Mouse (Mus musculus): Measurements from ENCODE around the gene Gdpd1.
"Not testable (repeated sequence)": the region's sequence is repeated elsewhere in the genome, so short reads cannot be mapped to it uniquely, and the experiment has no call there.

Gdpd1 gene

DNA sequence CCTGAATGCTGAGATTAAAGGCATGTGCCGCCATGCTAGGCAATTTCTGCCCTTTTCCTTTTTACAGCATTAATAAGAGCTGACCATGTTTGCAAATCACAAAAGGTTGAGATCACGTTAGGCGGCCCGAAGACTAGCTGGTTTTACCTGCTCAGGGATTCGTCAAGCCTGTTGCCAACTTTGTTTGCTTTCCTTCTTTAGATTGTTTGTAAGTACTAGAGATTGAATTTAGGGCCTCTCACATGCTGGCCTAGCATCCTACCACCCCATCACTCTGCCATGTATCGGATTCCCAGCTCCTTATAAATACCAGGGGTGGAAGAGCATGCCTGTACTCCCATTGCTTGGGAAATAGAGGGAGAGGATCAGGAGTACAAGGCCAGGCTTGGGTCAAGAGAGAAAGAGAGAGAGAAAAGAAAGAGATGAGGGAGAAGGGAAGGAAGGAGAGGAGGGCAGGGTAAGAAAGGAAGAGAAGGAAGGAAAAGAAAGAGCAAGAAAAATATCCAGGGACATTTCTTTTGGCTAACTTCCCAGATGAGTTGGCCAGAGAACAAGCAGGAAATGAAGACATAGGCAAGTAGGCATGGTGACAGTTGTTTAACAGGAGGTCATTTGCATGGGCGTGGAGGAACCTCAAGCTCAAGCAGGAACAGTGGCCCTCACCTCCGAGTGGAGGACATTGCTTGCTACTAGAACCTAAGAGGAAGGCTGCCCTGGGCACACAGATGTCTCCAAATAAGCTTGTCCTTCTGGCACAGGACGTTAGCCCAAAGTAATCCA is 47.6 kb downstream of the Gdpd1 start:
- no peak for DNase-seq (ENCODE audit: extremely low read depth, low read depth)

DNA sequence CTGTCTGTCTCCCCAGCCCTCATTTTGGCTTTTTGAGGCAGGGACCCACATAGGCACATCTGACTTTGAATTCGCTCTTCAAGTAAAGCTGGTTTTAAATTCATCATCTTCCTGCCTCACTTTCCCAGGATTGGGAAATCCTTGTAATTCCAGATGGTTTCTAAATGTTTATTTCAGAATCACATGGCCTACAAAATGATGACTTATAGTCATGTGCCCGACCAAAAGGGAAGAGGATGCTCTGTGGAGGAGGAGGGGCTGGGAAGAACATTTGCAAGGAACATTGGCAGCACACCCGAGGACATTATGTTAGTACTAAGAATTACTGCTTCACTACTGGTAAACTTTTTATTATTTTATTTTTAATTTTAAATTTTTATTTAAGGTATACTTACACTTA is 48.5 kb downstream of the Gdpd1 start:
- DNase-seq (ENCODE audit: extremely low read depth, low read depth), result no peak

DNA sequence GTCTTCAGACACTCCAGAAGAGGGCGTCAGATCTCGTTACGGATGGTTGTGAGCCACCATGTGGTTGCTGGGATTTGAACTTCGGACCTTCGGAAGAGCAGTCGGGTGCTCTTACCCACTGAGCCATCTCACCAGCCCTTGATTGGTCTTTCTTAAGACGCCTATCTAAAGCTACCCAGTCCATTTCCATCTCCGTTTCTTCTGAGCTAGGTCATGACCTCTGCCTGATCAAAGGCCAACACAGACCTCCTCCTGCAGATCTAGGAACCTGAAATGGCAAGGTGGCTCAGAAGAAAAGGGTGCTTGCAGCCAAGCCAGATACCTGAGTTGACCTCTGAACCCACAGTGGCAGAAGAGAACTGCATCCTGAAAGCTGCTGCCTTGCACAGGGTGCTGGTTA is 50.6 kb downstream of the Gdpd1 start:
- DNase-seq (ENCODE audit: extremely low read depth, low read depth), result not testable (repeated sequence)

DNA sequence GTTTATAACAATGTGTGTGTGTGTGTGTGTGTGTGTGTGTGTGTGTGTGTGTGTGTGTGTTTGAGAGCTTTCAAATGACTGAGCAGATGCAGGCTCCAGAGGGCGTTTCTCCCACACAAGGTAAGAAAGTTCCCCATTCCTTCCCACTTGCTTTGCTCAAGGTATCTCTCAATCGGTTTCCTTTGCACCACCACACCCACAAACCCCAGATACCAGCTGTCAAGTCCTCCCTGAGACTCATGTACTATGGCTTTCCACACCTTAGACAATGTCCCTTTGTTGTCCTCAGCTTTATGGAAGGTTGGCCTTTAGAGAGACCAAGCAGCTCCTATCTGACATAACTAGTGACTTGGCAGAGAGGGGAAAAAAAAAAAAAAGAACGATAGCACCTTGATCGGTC is 51.1 kb downstream of the Gdpd1 start:
- no peak for DNase-seq (ENCODE audit: extremely low read depth, low read depth)

DNA sequence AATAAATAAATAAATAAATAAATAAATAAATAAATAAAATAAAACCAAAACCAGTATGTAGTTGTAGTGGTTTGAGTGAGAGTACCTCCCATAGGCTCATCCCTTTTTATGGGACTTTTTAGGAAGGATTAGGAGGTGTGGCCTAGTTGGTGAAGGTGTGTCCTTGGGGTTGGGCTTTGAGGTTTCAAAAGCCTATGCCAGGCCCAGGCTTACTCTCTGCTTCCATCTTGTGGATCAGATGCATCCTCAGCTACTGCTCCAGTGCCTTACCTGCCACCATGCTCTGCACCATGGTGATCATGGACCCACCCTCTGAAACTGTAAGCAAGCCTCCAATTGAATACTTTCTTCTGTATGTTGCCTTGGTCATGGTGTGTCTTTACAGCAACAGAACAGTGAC is 52.3 kb downstream of the Gdpd1 start:
- no peak for DNase-seq (ENCODE audit: extremely low read depth, low read depth)

DNA sequence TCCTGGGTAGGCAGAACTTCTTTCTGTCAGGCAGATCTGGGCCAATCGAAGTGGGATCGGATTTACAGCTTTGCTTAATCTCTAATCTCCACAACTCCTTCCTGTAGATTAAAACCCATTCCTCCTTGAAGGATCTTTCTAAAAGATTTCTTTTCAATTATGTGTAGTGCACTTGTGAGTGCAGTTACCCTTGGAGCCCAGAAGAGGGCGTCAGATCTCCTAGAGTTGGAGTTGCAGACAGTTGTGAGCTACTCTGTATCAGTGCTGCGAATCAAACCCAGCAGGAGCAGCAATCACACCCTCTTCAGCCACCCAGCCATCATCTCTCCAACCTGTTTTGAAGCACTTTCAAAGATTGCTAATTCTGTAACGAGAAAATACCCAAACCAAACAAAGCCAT is 53.4 kb downstream of the Gdpd1 start:
- no peak for DNase-seq (ENCODE audit: extremely low read depth, low read depth)

DNA sequence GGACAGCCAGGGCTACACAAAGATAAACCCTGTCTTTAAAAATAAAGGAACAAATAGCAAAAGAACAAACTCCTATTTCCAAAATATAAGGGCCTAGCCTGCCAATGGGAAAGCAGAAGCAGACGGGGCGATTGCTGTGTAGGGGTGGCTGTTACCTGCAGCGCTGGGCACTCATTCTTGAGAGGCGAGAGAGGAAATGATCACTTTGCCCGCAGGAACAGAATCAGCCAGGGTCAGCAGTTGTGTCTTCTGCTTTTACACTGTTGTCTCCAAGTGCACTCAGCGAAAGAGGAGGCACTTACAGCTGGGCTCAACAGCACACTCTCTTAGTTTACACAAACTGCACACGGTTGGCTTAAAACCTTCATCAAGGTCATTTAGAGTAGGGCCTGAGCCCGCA is 54.4 kb downstream of the Gdpd1 start:
- no peak for DNase-seq (ENCODE audit: extremely low read depth, low read depth)

DNA sequence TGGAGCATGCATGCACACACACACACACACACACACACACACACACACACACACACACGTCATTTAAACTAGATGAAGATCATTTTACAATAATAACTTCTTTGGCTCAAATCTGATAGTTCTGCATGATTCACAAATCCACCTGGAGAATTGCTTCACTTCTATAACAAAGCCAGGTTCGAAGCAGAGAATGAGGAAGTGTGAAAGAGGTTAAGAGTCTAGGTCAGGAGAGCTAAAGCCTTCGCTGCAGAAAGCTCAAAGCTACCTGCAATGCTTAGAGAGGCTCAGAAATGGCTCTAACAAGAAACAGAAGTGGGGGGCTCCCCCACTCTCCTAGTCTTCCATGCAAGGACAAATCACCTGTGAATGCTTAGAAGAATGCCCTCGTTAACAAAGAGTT is 55.8 kb downstream of the Gdpd1 start:
- DNase-seq (ENCODE audit: extremely low read depth, low read depth), result no peak

DNA sequence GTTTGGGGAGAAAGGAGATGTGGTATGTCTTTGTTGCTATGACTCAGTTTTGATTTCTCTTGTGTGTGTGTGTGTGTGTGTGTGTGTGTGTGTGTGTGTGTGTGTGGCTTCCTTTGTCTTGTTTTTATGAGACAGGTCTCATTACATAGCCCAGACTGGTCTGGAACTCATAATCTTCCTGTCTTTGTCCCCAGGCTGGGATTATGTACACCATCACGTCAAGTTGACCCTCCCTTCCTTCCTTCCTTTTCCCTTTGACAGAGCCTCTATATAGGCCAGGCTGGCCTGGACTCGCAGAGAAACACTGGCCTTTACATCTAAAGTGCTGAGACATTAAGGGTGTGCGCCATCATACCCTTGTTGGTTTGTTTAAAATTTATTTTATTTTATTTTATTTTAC is 58.2 kb downstream of the Gdpd1 start:
- no peak for DNase-seq (ENCODE audit: extremely low read depth, low read depth)

DNA sequence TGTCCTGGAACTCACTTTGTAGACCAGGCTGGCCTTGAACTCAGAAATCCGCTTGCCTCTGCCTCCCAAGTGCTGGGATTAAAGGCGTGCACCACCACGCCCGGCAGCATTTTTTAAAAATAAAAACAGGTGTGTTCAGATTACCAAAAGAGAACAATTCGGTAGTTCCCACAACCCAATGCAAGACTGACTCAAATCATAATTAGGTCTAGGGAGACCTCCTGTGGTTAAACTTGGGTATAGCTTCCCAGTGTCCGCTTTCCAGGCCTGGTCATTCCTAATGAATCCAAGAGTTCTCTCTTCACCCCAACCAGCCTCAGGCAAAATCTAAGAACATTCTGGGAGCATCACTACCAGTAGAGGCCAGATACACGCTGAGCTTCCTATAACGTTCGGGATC is 63.4 kb downstream of the Gdpd1 start:
- peak; percentile 43 for DNase-seq (ENCODE audit: extremely low read depth, low read depth)

DNA sequence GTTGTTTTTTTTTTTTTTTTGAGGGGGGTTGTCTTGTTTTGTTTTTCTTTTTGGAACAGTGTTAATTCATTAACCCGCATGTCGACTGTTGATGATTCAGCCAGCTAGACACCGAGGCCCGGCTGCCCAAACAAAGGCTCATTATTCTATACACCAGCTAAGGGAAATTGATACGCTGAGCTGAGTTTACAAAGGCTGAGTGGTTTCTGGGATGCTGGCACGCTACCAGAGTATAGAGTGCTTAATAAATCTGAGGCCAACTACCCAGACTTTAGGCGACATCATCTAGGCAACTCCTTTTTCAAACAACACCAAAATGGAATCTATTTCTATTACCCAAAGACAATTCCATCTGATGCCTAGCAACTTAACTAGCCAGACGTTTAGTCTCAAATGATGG is 66.5 kb downstream of the Gdpd1 start:
- no peak for DNase-seq (ENCODE audit: extremely low read depth, low read depth)

DNA sequence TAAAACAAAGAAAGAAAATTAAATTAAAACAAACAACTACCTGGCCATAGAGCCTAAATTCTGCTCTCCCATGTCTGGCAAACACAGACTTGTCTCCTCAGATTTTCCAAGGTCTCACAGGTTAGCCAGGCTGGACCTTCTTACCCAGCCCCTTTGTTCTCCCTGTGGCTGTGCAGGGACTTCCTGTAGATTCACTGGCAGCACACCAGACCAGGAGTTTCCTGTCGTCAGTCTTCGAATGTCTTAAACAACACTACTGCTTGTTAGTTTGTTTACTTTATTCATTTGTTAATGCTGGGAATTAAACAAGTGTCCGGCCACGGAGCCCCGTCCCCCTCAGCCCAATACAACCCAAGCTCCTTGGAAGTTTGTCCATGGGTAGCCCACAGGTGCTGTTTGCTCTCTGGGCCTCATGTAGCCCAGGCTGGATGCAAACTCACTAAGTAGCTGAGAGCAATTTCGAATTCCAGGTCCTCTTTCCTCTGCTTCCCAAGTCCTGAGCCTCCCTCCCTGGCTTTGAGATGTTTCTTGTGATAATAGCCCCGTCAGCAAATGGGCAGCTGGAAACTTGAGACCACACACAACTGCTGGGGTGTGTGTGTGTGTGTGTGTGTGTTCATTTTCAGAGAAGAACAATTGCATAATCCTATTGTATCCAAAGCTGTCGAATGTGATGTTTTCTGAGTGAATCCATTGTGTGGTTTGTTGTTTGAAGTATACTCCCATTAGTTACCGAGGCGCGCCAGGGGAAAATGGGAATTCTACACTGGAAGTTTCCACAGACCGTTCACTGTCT is 68.7 kb downstream of the Gdpd1 start:
- DNase-seq (ENCODE audit: extremely low read depth, low read depth), result no peak

DNA sequence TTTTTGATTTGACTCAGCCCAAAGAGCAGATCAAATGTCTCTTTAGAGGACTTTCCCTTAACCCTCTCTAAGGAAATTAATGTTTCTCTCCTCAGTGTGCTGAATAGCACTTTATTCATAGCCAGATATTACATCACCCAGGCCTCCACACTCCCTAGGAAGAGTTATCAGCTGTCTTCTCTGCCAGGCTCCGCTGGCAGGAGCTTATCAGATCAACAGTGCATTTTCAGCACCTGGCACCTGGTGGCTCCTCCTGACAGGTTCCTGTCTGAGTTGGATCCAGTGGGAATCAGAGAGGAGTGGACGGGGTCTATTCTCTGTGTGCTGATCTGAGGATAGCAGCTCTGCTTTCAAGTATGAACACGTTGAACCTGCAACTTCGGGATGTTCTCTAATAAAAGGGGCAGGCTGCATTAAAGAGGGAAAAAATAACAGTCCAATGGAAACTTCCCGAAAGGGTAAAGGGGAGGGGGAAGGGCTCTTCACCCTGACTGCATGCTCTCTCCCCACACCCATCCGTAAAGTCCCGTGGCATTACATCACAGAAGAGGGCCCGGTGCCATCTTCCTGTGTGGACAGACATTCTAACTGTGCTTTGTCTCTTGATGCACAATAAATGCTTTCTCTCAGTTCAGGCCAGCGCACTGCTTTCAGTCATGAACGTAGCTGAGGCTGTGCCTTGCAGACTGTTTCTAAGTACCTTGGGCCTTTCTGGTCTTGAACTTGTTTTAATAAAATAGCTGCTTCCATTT is 71.6 kb downstream of the Gdpd1 start:
- no peak for DNase-seq (ENCODE audit: extremely low read depth, low read depth)

DNA sequence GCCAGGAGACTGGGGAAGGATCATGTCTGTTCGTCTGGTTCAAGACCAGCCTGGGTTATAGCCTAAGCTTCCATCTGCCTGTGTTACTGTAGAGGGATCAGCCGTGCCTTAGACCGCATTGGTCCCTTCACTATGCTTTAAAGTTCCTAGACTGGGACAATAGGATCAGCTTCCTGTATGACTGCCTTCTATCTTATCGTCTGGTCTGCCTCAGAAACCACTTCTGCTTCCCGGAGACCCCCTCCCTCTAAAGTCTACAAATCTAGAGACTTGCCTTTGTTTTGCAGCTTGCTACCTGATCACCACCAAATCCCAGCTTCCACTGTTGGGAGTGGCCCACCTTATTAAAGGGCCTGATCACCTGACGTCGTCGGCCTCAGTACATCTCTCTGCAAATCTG is 72.6 kb downstream of the Gdpd1 start:
- DNase-seq (ENCODE audit: extremely low read depth, low read depth), result no peak

DNA sequence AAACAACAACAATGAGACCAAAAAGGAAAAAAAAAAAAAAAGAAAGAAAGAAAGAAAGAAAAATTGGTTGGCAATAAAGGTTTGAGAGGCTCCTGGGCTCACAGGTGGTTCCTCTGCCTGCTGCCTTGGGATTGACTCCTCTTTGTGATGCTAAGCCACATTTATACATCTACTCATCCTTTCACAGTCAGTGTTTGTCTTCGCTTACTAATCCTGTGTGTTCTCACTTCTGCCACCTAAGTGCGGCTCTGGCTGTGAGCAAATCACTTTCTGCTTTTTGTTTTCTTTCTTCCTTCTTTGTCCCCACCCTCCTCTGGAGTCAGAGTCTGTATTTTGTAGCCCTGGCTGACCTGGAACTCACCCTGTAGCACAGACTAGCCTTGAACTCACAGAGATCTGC is 77.6 kb downstream of the Gdpd1 start:
- DNase-seq (ENCODE audit: extremely low read depth, low read depth), result no peak

DNA sequence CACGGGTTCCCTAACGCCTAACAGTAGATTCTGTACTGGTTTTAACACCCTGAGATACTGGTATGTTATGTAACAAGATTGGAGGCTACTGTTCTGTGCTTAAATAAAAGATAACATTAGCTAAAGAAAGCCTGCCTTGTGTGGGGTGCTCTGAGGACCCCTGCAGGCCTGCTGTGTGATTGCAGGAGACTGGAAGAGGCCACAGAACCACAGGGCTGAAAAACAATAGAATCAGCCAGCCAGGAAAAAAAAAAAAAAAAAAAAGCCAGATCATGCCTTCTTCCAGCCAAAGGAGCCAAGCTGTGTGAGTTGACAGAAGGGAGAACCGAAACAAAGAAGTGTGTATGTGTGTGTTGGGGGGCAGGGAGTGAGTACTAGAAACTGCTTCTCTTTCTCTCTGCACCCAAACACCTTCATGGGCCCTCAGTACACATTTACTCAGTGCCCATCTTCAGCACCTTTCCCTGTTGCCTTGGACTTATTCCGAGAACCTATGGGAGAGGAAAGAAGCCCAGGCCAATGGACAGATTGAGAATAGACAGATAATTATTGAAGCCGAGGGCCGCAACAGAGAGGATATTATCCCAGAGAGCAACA is 78.1 kb downstream of the Gdpd1 start:
- DNase-seq (ENCODE audit: extremely low read depth, low read depth), result peak; percentile 73

DNA sequence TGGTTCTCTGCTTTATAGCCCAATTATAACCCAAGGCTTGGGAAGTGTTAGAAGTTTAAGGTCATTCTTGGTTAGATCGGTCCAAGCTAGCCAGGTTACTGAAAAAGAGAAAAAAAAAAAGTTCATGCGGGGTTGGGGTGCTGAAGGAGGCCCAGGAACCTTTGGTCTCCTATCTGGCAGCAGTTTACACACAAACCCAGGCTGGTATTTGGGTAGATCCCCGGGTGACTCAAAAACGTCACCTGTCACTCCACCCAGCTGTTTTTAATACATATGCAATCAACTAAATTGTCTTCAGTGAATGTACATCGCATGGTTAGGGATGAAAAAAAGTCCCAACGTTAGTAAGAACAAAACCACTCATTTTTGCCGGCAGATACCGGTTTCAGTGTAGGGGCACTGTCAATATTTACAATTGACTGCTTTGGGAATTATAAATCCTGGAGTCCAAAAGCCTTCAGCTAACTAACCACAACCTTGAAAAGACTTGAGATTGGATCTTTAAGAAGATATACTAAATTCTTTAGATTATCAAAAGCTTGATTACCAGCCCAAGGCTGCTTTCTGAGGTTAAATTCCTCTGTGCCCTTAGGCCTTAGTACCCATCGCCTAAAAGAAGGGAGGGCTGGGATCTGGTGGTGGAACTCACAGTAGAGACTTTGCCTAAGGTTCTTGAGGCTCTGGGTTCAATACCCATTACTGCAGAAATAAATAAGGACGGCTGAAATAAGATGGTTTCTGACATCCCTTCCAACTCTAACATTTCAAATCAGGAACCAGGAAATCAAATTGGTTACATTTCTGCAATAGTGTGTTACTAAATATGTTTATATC is 78.9 kb downstream of the Gdpd1 start:
- DNase-seq (ENCODE audit: extremely low read depth, low read depth), result no peak

DNA sequence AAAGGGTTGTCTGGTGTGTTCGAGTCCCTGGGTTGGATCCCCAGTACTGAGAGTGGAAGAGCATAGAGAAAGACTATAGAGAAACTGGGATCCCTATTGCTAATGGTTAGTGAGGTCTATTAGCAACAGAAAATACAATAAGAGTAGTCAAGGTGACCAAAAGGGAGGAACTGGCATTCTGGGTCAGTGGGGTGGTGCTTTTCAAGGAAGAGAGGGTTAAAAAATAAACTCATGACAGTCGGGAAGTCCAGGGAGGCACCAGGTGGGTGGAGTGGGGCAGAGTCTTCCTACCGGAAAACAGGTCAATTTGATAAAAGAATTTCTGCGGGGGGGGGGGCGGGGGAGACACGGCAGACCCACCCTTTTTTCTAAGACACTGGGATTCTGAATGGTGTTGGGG is 79.5 kb downstream of the Gdpd1 start:
- no peak for DNase-seq (ENCODE audit: extremely low read depth, low read depth)

DNA sequence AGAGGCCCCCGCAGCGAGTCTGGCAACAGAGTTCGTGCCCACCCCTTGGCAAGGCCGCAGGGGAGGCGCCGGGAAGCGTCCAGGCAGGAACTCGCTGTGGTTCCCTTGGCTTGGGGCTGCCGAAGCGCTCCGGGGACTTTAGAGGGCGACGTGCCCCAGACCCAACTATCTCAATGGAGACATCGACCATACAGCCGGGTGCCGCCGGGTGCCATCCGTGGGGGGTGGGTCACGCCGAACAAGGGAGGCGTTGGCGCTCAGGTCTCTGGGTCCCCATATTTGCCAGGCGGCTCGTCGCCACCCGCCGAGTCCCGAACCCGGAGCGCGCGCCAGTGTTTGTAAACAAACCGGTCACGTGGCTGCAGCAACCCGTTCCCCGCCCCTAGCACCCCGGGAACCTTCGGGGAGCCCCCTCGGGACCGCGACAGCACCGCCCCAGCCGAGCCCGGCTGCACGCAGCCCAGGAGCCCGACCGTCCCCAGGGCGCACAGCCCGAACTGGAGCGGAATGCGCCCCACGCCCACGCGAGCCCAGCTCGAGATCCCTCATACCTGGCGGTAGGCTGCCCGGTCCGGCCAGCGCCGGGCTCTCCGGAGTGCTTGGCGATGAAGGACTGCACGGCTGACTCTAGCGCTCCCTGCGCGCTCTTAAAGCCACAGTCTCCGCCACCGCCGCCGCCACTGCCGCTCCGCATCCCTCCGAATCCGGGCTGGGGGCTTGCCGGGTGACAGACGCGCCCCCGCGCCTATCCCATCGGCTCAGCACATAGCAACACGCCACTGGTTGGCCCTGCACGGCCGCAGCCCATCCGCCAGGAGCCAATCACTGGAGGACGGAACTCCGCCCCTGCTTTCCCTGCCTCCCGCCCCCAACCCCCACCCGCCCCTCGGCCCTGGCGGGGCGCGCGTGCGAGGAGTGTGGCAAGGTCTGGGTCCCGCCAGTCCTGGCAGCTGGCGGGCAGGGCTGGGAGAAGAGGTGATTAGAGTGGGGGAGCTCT is 80.5 kb downstream of the Gdpd1 start, which contains the start of gene Ypel2:
Gene Ypel2 (minus strand): TSS at position 667 of the 997 bp plus-strand sequence.
- DNase-seq (ENCODE audit: extremely low read depth, low read depth), result peak; percentile 79

Data from MEL-GATA-1-ER (cell line).